Mouse (Mus musculus) NIH3T3 (cell line): Measurements from ENCODE around the gene Clstn1.

Experiments
- DNase-seq: peaks from one replicate; pipeline ENCODE4 v3.0.0-alpha.2; 2012; ENCODE audit warnings: low read depth

The Clstn1 gene

DNA sequence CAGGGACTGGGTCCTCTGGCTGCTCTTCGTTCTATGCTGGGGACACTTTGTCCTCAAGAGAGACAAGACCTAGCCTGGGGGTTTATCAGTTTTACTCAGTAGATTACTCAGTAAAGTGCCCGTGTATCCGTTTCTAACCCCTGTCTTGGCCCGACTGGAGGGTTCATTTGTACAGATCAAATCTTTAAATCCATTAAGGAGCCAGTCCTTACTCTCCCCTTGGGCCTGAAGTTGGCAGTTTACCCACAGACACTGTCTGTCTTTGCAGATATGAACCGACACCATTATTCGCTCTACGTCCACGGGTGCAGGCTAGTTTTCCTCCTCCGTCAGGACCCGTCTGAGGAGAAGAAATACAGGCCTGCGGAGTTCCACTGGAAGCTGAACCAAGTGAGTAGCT lies 48.7 kb downstream of the Clstn1 start:
- no peak for DNase-seq

DNA sequence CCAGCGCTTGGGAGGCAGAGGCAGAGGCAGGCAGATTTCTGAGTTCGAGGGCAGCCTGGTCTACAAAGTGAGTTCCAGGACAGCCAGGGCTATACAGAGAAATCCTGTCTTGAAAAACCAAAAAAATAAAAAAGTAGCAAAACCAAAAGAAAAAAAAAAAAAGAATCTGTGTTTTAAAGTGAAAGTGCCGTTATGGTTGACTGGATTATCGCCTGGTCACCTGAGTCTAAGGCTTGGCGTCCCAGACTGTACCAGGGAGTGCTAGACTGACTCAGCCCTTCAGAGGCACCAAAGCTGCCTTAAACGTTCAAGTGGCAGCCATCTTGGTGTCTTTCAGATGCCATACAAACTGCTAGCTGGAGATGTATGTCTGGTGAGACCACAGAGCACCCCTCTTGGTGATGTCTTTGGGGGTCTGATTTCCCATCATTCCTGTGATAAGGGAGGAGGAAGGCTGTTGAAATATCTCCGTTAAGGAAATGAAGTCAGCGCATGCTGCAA lies 49.7 kb downstream of the Clstn1 start:
- DNase-seq = no peak

GRCm38 (mm10) chr4:149637942-149638341 lies 51.7 kb downstream of the Clstn1 start:
- peak; percentile 48 for DNase-seq

- no peak for DNase-seq
These were observed 54.6 kb downstream of the Clstn1 start for GRCm38 (mm10) chr4:149640831-149641230.

- DNase-seq = no peak
These were observed 55.1 kb downstream of the Clstn1 start for GRCm38 (mm10) chr4:149641400-149641799.

DNA sequence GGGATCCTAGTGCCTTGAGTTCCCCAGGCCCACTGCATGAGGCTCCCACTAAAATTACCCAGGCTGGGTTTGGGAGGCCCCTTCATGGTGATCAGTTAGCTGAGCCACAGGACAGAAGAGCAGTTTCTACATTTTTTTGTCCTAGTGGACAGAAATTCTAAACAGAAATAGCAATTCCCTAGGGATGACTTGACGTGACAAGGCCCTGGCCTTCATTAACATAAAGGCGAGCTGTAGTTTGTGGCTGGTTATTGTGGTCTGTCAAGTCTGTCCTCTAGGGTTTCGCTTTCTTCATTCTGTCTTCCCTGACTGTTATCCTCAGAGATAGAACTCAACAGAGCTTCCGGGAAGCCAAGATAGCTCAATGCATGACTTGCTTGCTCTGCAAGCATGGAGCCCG lies 55.7 kb downstream of the Clstn1 start:
- no peak for DNase-seq

DNA sequence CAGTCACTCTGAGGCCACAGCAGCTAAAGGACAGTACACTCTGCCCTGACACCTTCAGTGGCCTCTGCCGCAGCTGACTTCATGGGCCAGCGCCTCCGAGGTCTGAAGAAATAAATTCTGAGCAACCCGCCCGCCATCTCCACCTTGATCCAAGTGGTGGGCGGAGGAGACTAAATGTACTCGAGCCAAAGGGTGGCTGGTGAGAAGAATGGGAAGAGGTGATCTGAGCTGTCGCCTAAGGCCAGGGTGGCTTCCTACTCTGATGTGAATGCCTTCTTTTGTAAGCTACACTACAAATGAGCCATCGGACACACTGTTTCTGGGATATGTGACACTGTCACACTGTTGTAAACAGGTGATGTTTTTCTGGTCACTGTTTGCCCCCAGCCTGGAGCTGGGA lies 59.5 kb downstream of the Clstn1 start:
- no peak for DNase-seq

DNA sequence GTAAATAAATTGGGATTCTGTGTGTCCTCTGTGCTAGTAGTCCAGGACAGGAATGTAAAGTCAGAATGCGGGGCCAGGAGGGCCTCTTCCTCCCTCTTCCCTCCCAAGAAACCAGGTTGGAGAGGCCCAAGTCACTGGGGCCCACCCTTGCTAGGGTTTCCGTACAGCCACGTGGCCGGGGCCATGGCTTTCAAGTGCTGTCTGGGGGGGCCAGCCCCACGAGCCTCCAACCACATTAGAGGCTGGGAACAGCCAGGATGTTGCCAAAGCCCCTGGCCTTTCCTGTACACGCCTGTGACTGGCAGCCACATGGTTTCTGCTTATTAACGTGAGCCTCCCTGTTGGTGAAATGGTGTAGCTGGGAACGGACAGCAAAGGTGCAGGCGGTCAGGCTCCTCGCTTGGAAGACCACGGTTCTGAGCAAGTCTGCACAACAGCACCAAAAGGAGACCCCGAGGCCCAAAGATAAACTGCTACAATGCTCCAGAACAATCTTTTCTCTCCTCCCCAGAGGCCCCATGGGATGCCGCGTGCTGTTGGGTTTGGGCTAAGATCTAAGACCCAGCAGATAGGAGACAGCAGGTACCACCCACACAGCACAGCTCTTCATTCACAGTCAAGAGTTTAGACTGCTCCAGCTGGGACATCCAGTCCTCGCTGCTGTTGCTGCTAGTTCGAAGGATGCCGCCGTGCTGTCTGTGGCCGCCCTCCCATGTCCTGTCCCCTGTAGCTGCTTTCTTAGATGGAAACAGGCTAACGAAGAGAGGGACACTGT lies 62.0 kb downstream of the Clstn1 start:
- DNase-seq = no peak

DNA sequence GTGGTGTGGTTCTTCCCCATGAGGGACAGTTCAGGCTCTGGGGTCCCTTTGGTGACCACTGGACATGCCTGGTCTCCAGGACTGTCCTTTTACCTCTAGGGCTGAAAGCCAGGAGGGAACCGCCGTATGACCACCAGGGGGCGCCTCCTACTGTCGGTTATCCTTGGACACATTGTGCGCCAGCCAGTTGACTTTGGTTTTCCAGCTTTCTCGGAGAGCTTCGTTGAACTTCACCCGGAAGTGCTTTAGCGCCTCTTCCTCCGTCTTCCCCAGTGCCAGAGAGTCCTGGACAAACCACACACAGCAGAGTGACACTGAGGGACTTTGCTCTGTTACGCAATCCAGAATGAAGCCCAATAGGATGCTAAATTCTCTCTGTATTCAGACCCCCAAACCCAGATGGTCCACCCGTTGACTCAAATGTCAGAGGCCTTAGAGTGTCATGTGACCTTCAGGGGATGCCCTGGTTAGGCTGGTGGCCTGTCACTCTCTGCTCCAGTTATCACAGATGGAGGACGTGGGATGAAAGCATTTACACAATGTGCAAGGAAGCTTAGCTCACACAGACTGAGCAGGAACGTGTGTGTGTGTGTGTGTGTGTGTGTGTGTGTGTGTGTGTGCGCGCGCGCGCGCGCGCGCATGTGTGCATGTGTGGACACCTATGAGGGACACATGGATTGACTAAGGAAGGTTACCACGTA lies 64.4 kb downstream of the Clstn1 start:
- DNase-seq = peak; percentile 64

- peak; percentile 44 for DNase-seq
These were observed 68.0 kb downstream of the Clstn1 start for GRCm38 (mm10) chr4:149654232-149654631.

- DNase-seq = no peak
These were observed 71.7 kb downstream of the Clstn1 start for GRCm38 (mm10) chr4:149657858-149658416.

GRCm38 (mm10) chr4:149659495-149660116 lies 73.3 kb downstream of the Clstn1 start:
- DNase-seq = peak; percentile 22

GRCm38 (mm10) chr4:149660598-149660997 lies 74.3 kb downstream of the Clstn1 start:
- no peak for DNase-seq

- DNase-seq = peak; percentile 46
These were observed 75.8 kb downstream of the Clstn1 start for GRCm38 (mm10) chr4:149661967-149662589.

DNA sequence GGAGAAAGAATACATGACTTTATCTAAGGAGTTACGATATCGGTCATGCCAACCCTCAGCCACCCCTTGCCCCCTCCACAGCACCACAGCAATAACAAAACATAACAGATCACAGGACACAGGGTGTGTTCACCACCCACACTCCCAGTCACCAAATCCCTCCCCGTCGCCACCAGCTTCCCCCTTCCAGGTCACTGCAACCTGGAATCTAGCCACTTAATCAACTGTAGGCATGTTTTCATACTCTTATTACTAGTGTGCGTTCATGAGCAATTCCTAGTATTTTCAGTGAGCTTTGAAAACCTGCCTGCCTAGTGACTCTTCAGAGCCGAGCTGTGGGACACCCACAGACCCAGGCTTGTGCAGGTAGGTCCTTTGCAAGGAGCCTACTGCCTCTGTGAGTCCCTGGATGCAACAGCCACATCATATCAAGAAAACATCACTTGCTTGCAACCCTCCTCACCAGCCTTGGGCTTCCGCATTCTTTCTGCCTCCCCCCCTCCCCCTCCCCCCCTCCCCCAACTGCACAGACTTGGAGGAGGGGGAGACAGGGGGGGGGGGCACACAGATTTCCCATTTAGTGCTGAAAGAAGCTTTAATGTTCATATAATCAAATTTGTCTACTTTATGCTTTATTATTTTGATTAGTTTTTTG lies 77.7 kb downstream of the Clstn1 start:
- no peak for DNase-seq

DNA sequence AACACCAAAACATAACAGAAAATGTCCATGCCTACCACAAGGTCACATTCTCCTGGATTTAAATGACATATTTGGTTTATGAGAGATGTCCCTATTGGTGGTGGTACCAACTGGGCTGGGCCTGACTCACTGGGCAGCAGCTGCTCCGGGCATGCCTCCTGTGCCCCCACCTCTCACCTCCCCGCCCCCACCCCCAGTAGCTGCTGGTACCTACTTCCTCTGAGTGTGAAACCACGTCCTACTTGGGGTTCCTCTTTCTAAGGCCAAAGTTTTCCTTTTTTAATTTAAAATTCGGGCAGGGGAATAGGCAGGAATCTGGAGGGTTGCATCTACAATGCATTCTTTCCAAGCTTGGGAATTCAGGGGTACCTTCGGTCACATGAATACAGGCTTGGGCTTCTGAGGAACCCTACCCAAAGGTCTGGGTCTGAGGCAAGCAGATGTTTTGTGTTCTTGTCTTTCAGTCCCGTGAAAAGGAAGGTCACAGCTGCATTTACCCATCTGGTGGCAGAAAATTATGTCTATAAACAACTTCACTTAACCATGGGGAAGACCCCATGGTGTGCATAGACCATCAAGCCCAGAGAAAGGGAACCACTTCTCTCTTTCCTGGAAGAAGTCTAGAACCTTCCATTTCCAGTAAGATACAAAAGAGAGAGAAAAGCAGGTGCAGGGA lies 78.9 kb downstream of the Clstn1 start:
- no peak for DNase-seq

DNA sequence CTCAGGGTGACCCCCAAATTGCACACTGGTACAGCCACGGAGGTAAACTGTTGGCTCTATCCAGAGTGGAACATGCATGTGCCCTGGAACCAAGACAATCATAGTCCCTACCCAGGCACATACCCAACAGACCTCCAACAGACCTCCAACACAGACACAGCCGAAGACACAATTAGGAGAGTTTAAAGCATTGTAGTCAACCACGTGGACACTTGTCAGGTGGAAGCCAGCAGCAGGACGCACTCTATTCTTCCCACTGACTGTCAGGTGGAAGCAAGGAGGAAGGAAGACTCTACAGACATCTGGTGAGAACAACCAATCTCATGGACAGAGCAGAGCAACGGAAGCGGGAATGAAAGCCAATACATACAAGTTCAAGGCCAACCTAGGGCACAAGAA lies 79.4 kb downstream of the Clstn1 start:
- DNase-seq = no peak

GRCm38 (mm10) chr4:149671175-149671574 lies 84.9 kb downstream of the Clstn1 start:
- DNase-seq = no peak

DNA sequence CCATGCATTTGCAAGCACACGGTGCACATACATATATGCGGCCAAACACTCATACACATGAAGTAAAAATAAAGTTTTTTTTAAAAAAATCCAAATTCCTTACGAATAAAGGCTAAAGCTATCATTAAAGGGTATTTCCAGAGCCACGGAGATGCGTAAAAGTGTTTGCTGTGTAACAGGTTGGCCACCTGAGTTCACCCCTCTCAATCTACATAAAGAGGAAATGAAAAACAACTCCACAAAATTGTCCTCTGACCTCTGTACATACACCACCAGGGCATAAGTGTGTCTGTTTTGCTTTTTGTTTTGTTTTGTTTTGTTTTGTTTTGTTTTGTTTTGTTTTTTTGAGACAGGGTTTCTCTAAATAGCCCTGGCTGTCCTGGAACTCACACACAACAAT lies 86.5 kb downstream of the Clstn1 start:
- DNase-seq = no peak

- DNase-seq = no peak
These were observed 88.6 kb downstream of the Clstn1 start for GRCm38 (mm10) chr4:149674814-149675377.
